ENCODE assay signal across 29 mouse cellular contexts in the genomic region with DNA sequence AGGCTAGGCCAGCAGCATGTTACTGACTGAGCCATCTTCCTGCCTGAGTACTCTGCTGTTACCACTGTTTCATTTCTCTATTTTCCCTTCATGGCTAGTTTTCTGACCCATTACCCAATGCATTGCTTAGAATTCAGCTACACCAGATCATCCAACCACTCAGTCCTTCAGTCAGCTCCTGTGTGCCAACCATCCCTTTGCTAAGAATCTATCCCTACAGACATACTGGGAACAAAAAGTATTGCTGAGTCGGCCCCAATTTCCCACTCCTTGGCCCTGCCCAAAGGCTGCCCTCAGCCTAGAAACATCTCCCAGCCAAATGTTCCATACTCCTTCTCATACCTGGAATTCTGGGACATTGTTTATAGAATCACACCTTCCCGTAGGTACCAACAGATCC. TPM values are rescaled to one million over a fixed set of nuclear protein-coding genes. Genes with fewer than 3 reads are reported as not detected.
DNase-seq lines count a peak whose midpoint lies in the region; ATAC-seq and TF ChIP-seq lines count a peak whose summit lies in the region.
"Had no signal": no experiment of that assay in that cellular context is flagged by ENCODE, and none has a peak within 500 bp of the region (broad histone marks: within the 10 kb centered on the region; RNA-seq: fewer than 3 reads in every experiment).

No protein-coding gene starts in this region.

- peaks cover 53% of the 10 kb centered on the region for H3K4me1 ChIP-seq in spleen, adult 2 months (ENCODE audit: control insufficient read depth, insufficient read depth, insufficient read length)
- no peaks in the 10 kb centered on the region for H3K4me1 ChIP-seq in ES-E14 (ENCODE audit: control insufficient read depth in 2 of 2, insufficient read depth in 2 of 2, low read length in 2 of 2, poor library complexity in 1 of 2)
- H3K4me1 ChIP-seq: forebrain, embryonic 13.5 days; hindbrain, embryonic 10.5 days; hindbrain, embryonic 13.5 days had no signal

- TF ChIP-seq CTCF in spleen, adult 2 months (IDR thresholded peaks at IDR 0.05; ENCODE audit: extremely low read depth, insufficient read depth, insufficient read length, insufficient replicate concordance), result no peak

- H3K36me3 ChIP-seq in spleen, adult 2 months (ENCODE audit: control insufficient read depth, insufficient read depth, low read length), result no peaks in the 10 kb centered on the region; the same call in 1 of the 2 replicates
- H3K36me3 ChIP-seq in ES-E14 (ENCODE audit: control insufficient read depth, insufficient read depth, low read length, poor library complexity, severe bottlenecking), result no peaks in the 10 kb centered on the region
- H3K36me3 ChIP-seq: forebrain, embryonic 10.5 days; G1E; hindbrain, embryonic 10.5 days; hindbrain, embryonic 13.5 days had no signal

- H3K9ac ChIP-seq in ES-E14 (ENCODE audit: insufficient read depth, low read depth, low read length, poor library complexity, severe bottlenecking), result no peak overlapping the region
- H3K9ac ChIP-seq: forebrain, embryonic 13.5 days; heart, embryonic 12.5 days; heart, embryonic 15.5 days; hindbrain, embryonic 13.5 days had no signal

- 93% methylated on average over 2 of the region's 2 CpGs for WGBS in spleen, adult 2 months

- peak; percentile 48 for ATAC-seq in granulocyte monocyte progenitor cell, adult 5-6 weeks (replicated peaks; ENCODE audit: poor library complexity, severe bottlenecking)
- peak; percentile 40 for ATAC-seq in megakaryocyte progenitor cell, adult 5-6 weeks (replicated peaks; ENCODE audit: poor library complexity)
- ATAC-seq: CD4-positive, CD25-positive, alpha-beta regulatory T cell, adult 4 months; forebrain, embryonic 13.5 days; forebrain, embryonic 16.5 days; hindbrain, embryonic 16.5 days had no signal

- H3K9me3 ChIP-seq in ES-E14 (ENCODE audit: control insufficient read depth, insufficient read depth, low read depth, low read length), result no peaks in the 10 kb centered on the region
- H3K9me3 ChIP-seq: forebrain, embryonic 13.5 days; hindbrain, embryonic 13.5 days had no signal

- no peak for DNase-seq in spleen, adult 2 months (ENCODE audit: low read depth in 1 of 2, low spot score in 2 of 2)
- DNase-seq in spleen, adult 12 weeks (ENCODE audit: low spot score), result no peak
- DNase-seq in ES-E14 (ENCODE audit: low read depth, low spot score), result no peak
- no peak for DNase-seq in B cell, adult 2 months
- no peak for DNase-seq in thymus, adult 18-20 months
- no peak for DNase-seq in embryo, embryonic 10.5 days (ENCODE audit: low spot score)
- DNase-seq: adrenal gland, adult 2 months; adrenal gland, postnatal 14 days; cerebellum, adult 11 months; cerebellum, adult 2 months; cerebellum, adult 9-11 months; cerebellum, postnatal 25 days; gastrocnemius, postnatal 10 days; gastrocnemius, postnatal 36 days; heart, adult 11 months; heart, postnatal 10 days; heart, postnatal 36 days had no signal

- no peaks in the 10 kb centered on the region for H3K27me3 ChIP-seq in spleen, adult 2 months (ENCODE audit: control insufficient read depth, insufficient read depth, low read length)
- H3K27me3 ChIP-seq: forebrain, embryonic 13.5 days; heart, embryonic 12.5 days; heart, embryonic 15.5 days; hindbrain, embryonic 13.5 days had no signal

- H3K27ac ChIP-seq in spleen, adult 2 months (ENCODE audit: insufficient read depth, low read length), result peak overlapping the region; percentile 60
- H3K27ac ChIP-seq in ES-E14 (ENCODE audit: insufficient read depth, low read depth, low read length, poor library complexity, severe bottlenecking), result no peak overlapping the region
- H3K27ac ChIP-seq: forebrain, embryonic 10.5 days; forebrain, embryonic 13.5 days; heart, embryonic 15.5 days; hindbrain, embryonic 10.5 days; hindbrain, embryonic 13.5 days had no signal

- TF ChIP-seq POLR2A in spleen, adult 2 months (IDR thresholded peaks at IDR 0.05; ENCODE audit: low read depth, low read length), result no peak

- in situ Hi-C loops in ES-E14 (cut with MboI; ENCODE audit: low sequenced_read_pairs in 2 of 2, unreplicated experiment in 2 of 2), result no loop called here

- H3K4me3 ChIP-seq in spleen, adult 2 months (ENCODE audit: extremely low read depth, insufficient read depth, insufficient read length), result no peak overlapping the region
- H3K4me3 ChIP-seq in ES-E14 (ENCODE audit: insufficient read depth in 1 of 2, low read depth in 1 of 2, low read length in 2 of 2, poor library complexity in 1 of 2, severe bottlenecking in 1 of 2), result no peak overlapping the region
- H3K4me3 ChIP-seq: forebrain, embryonic 10.5 days; forebrain, embryonic 13.5 days; heart, embryonic 12.5 days; heart, embryonic 15.5 days; hindbrain, embryonic 10.5 days; hindbrain, embryonic 13.5 days had no signal

TF ChIP-seq in ES-E14, 5 proteins besides CTCF, POLR2A, EP300 and RAD21:
- TF ChIP-seq ZC3H11A (IDR thresholded peaks at IDR 0.05; ENCODE audit: borderline replicate concordance, low read depth, low read length), result no peak
- no peak for TF ChIP-seq ZNF384 (IDR thresholded peaks at IDR 0.05; ENCODE audit: low read depth, low read length)
- no peak for TF ChIP-seq CHD2 (IDR thresholded peaks at IDR 0.05; ENCODE audit: low read depth, low read length)
- TF ChIP-seq HCFC1 (IDR thresholded peaks at IDR 0.05; ENCODE audit: borderline replicate concordance, insufficient read depth, low read length), result no peak
- peak; percentile 93 for TF ChIP-seq MAFK (IDR thresholded peaks at IDR 0.05; ENCODE audit: insufficient read depth, low read depth, low read length)

RNA-seq across cellular contexts. Expression of a gene that starts 11.2 kb away (rescaled TPM):
- 31.0 and 32.2 TPM in 2 replicates for polyA plus RNA-seq in spleen, adult 2 months (2012; rRNA removed)
- 1.7 and 2.1 TPM in 2 replicates for total RNA-seq in ES-E14 (2012; rRNA removed)
- total RNA-seq in granulocyte monocyte progenitor cell, adult 5-6 weeks (2014; fragmentation: Nextera tagmentation), result 4.8 and 6.2 TPM in 2 replicates
- 2.7 and 4.9 TPM in 2 replicates for total RNA-seq in granulocyte monocyte progenitor cell, adult 5-6 weeks (2017)
- total RNA-seq in megakaryocyte progenitor cell, adult 5-6 weeks (2015), result 4.1 and 4.5 TPM in 2 replicates
- 2.7 and 2.8 TPM in 2 replicates for total RNA-seq in megakaryocyte progenitor cell, adult 5-6 weeks (2017)

RNA-seq across cellular contexts. Expression of a gene that starts 56.7 kb away (rescaled TPM):
- 16.7 and 18.9 TPM in 2 replicates for polyA plus RNA-seq in spleen, adult 2 months (2012; rRNA removed)
- 3.7 and 4.1 TPM in 2 replicates for total RNA-seq in ES-E14 (2012; rRNA removed)
- total RNA-seq in granulocyte monocyte progenitor cell, adult 5-6 weeks (2014; fragmentation: Nextera tagmentation), result 17.0 and 21.9 TPM in 2 replicates
- 10.0 and 12.5 TPM in 2 replicates for total RNA-seq in granulocyte monocyte progenitor cell, adult 5-6 weeks (2017)
- total RNA-seq in megakaryocyte progenitor cell, adult 5-6 weeks (2015), result 22.7 and 23.4 TPM in 2 replicates
- total RNA-seq in megakaryocyte progenitor cell, adult 5-6 weeks (2017), result 13.5 and 14.8 TPM in 2 replicates
